Mouse (Mus musculus) intestine, postnatal 0 days (tissue): ENCODE measurements around the gene Pelp1. TPM values are rescaled to one million over a fixed set of nuclear protein-coding genes. Genes with fewer than 3 reads are reported as not detected.

Source experiments
- ATAC-seq: fragments of 200-750 bp; cut with Nextera tagmentation; 2 replicates; pipeline ENCODE4 v1.8.0; 2017; ENCODE audit warnings: mild to moderate bottlenecking, moderate TSS enrichment, moderate library complexity
- H3K27ac ChIP-seq: fragments of 300-500 bp; sonication (generic); 2 replicates; pipeline ENCODE4 v1.5.1; 2014; ENCODE audit warnings: mild to moderate bottlenecking, low read depth, low read length, moderate library complexity
- H3K27me3 ChIP-seq: fragments of 300-500 bp; sonication (generic); replicated peaks from 2 replicates; pipeline ENCODE4 v1.6.1; 2014; ENCODE audit warnings: low read length, mixed read lengths; ENCODE audit not compliant: control insufficient read depth, insufficient read depth
- H3K36me3 ChIP-seq: fragments of 300-500 bp; sonication (generic); 2 replicates; pipeline ENCODE4 v1.6.1; 2014; ENCODE audit warnings: mild to moderate bottlenecking, moderate library complexity; ENCODE audit not compliant: control insufficient read depth, insufficient read depth
- H3K4me1 ChIP-seq: fragments of 300-500 bp; sonication (generic); replicated peaks from 2 replicates; pipeline ENCODE4 v1.6.1; 2014; ENCODE audit warnings: antibody characterized with exemption, low read length, mixed read lengths; ENCODE audit not compliant: control insufficient read depth, insufficient read depth
- H3K4me2 ChIP-seq: fragments of 300-500 bp; sonication (generic); replicated peaks from 2 replicates; pipeline ENCODE4 v1.6.1; 2014; ENCODE audit warnings: low read depth, mild to moderate bottlenecking, moderate library complexity
- H3K4me3 ChIP-seq: fragments of 300-500 bp; sonication (generic); 2 replicates; pipeline ENCODE4 v1.5.1; 2014; ENCODE audit warnings: low read depth, low read length
- H3K9ac ChIP-seq: fragments of 300-500 bp; sonication (generic); 2 replicates; pipeline ENCODE4 v1.6.1; 2014; ENCODE audit warnings: mild to moderate bottlenecking, low read depth, low read length
- H3K9me3 ChIP-seq: fragments of 300-500 bp; sonication (generic); 2 replicates; pipeline ENCODE4 v1.6.1; 2016; ENCODE audit warnings: mixed run types; ENCODE audit not compliant: control insufficient read depth
- CTCF ChIP-seq: sonication (generic); IDR thresholded peaks from 2 replicates; pipeline ENCODE4 v1.5.1; 2016; ENCODE audit warnings: low read depth, mild to moderate bottlenecking, control low read depth, antibody characterized with exemption, moderate library complexity
- WGBS: fragments of 180-500 bp; shearing (Covaris S2); extraction: QIAGEN DNeasy Blood & Tissue Kit; methylation state at CpG from one replicate; pipeline ENCODE4 v1.1.7; 2014; 5-methylcytosine and 5-hydroxymethylcytosine counted together
- polyA plus RNA-seq: library from polyadenylated mRNA; unstranded; fragments of >200 nt; fragmentation: Nextera tagmentation; extraction: Ambion mirVana; gene quantifications from 2 replicates; pipeline ENCODE4 v1.2.1, GENCODE M21; 2015

The Pelp1 gene
- polyA plus RNA-seq, 1 experiment from 2014 or later, result 9.5 TPM

DNA sequence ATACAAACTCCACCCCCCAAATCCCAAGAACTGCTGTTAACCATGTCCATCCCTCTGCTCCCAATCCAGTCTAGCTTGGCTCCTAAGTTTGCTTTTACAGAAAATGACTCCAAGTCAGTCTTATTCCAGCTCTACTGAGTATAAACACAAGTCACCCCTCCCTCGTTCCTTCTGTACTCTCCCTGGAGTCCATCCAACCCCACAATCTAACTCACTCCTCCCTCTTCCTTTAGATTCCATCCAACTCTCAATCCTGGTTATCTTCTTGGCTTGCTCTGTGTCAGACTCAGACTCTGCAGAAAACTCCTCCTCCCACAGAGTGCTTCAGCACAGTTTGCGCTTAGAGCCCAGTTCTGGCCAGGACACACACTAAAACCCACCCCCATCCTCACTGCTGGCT, 6.2 kb downstream of the Pelp1 start:
- H3K27me3 ChIP-seq, result no peaks in the 10 kb centered on the region
- no peak for ATAC-seq
- H3K27ac ChIP-seq, result no peak overlapping the region
- 73% methylated on average over 2 of the region's 2 CpGs for WGBS
- H3K9ac ChIP-seq, result no peak overlapping the region
- 0 out of 2 replicates have a peak, but pooled peaks cover 1% of the 10 kb centered on the region for H3K4me1 ChIP-seq
- no peak overlapping the region for H3K4me3 ChIP-seq
- TF ChIP-seq CTCF, result no peak
- no peaks in the 10 kb centered on the region for H3K9me3 ChIP-seq
- H3K4me2 ChIP-seq, result no peak overlapping the region; the same call in 1 of the 2 replicates
- H3K36me3 ChIP-seq, result peaks cover 46% of the 10 kb centered on the region

DNA sequence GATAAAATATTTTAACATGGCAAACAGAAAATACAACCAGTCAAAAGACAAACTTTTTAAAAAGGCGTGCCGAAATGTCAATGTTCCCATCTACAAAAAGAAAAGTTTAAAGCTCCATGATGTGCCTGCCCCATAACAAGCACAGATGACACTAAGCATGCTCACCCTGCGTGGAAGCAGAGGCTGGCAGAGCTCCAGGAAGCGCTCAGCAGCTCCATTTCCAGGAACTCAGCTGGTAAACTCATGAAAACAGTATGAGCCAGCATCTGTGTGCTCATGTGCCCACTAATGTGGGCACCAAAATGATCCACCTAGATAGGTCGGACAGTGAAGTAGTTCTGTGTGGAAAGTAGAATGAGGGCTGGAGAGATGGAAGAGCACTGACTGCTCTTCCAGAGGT, 20.4 kb downstream of the Pelp1 start:
- no peaks in the 10 kb centered on the region for H3K4me1 ChIP-seq
- no peak overlapping the region for H3K4me2 ChIP-seq
- H3K36me3 ChIP-seq, result peaks cover 24% of the 10 kb centered on the region
- H3K9me3 ChIP-seq, result no peaks in the 10 kb centered on the region
- no peak overlapping the region for H3K4me3 ChIP-seq
- no peak overlapping the region for H3K27ac ChIP-seq
- H3K9ac ChIP-seq, result no peak overlapping the region
- no peak for TF ChIP-seq CTCF
- no peak for ATAC-seq
- WGBS, result 75% methylated on average over 5 of the region's 5 CpGs
- H3K27me3 ChIP-seq, result no peaks in the 10 kb centered on the region

DNA sequence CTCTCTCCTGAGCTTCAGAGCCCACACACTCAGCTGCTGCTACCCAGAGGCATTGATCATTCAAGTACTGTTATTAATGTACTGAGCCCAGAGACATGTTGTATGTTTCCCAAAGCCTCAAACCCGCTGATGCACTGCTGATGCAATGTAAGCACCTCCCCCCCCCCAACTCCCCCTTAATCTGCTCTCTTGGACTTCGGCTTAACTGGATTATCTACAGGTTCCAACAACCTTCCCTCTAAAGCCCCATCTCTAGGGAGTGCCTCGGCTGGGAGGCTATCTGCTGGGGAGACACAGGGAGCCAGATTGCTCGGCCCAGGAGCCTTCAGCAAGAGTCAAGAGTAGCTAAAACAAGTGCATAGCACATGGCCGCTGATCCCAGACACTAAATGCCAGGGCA, 22.4 kb downstream of the Pelp1 start:
- WGBS, result 78% methylated on average over 5 of the region's 5 CpGs
- Histone ChIP-seq H3K4me1 (no peaks in the 10 kb centered on the region), H3K9ac (no peak overlapping the region), H3K36me3 (peaks cover 7% of the 10 kb centered on the region; the same call in 1 of the 2 replicates), H3K9me3 (no peaks in the 10 kb centered on the region), H3K4me3 (no peak overlapping the region), H3K27me3 (no peaks in the 10 kb centered on the region), H3K4me2 (no peak overlapping the region), H3K27ac (no peak overlapping the region)
- ATAC-seq, result no peak
- no peak for TF ChIP-seq CTCF

DNA sequence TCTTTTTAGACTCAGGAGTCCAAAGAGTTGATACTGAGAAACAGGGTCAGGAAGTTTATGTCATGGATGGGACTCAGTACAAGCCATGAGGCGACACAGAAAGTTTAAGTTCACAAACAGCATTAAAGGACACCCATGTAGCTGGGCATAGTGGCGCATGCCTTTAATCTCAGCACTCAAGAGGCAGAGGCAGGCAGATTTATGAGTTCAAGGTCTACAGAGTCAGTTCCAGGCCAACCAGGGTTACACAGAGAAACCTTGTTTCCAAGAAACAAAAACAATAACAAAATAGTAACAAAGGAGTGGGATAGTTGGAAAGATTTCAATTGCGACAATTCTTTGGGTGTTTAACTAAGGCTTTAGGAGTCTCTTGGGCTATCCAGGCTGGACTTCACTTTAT, 25.7 kb downstream of the Pelp1 start:
- Histone ChIP-seq H3K27me3 (no peaks in the 10 kb centered on the region), H3K4me3 (no peak overlapping the region), H3K36me3 (no peaks in the 10 kb centered on the region), H3K9me3 (no peaks in the 10 kb centered on the region), H3K4me2 (no peak overlapping the region), H3K9ac (no peak overlapping the region), H3K27ac (no peak overlapping the region), H3K4me1 (no peaks in the 10 kb centered on the region)
- 81% methylated on average over 3 of the region's 3 CpGs for WGBS
- TF ChIP-seq CTCF, result no peak
- ATAC-seq, result no peak

DNA sequence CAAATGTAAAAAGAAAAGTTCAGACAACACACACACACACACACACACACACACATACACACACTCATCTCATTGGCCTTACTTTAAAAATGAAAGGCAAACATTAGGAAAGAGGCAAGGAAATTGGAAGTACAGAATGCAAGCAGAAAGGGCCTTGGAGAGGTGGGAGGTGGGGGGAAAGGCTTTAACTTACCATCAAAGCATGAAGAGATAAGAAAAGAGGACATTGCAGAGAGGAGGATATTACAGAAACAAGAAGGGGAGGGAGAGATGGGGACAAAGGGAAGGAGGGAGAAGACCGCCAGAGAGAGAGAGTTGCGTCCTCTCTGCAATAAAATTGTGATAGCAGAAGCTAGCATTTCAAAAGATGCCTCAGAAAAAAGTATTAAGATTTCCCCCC, 28.5 kb downstream of the Pelp1 start:
- Histone ChIP-seq H3K4me3 (no peak overlapping the region), H3K36me3 (no peaks in the 10 kb centered on the region), H3K27ac (no peak overlapping the region), H3K9me3 (no peaks in the 10 kb centered on the region), H3K27me3 (no peaks in the 10 kb centered on the region), H3K9ac (no peak overlapping the region), H3K4me1 (no peaks in the 10 kb centered on the region), H3K4me2 (no peak overlapping the region)
- ATAC-seq, result no peak
- no peak for TF ChIP-seq CTCF
- WGBS, result 74% methylated on average over 2 of the region's 2 CpGs

DNA sequence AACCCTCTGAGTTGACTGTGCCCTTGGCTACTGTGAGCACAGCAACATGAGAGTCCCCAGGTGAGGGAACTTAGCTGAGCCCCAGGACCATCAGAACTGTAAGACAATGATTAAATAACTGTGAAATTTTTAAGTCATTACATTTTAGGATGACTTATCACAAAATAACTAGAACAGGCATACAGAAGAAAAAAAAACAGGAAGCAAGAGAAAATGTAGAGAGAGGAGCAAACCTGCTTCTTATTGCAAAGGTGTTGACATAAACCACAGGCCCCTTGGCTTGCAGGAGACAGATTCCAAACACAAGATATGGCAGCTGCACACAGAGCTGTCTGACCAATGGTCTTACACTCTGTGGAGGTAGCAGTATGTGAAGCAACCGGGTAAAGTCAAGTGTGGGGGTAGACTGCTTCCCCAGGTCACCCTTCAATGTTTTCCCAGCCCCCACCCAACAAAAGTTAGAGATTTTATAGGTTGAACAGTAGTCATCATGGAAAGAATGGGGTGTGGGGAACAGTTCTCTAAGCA, 29.3 kb downstream of the Pelp1 start:
- Histone ChIP-seq H3K9me3 (no peaks in the 10 kb centered on the region), H3K27me3 (no peaks in the 10 kb centered on the region), H3K4me3 (no peak overlapping the region), H3K4me2 (no peak overlapping the region), H3K9ac (no peak overlapping the region), H3K36me3 (no peaks in the 10 kb centered on the region), H3K4me1 (no peaks in the 10 kb centered on the region), H3K27ac (no peak overlapping the region)
- 60% methylated on average over 1 of the region's 1 CpGs for WGBS
- TF ChIP-seq CTCF, result no peak
- ATAC-seq, result no peak

DNA sequence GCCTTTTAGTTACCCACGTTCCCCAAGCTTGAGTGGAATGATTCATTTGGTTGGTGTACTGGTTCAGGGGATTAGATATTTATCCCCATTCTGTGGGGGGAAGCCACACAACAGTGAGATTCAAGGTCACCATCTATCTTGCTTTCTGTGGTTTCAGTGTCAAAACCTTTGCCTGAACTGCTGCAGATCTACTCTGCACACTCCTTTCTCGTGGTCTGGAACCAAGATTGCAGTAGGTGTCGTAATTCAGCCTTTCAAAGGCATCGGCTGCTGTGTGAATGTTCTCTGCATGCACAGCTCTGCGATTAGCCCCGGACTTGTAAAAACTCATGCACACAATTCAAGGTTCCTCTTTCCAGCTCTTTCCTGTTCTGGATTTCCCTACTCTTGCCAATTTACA, 33.8 kb downstream of the Pelp1 start:
- H3K4me3 ChIP-seq, result no peak overlapping the region
- 63% methylated on average over 6 of the region's 6 CpGs for WGBS
- no peak overlapping the region for H3K27ac ChIP-seq
- H3K4me2 ChIP-seq, result no peak overlapping the region
- no peaks in the 10 kb centered on the region for H3K4me1 ChIP-seq
- no peaks in the 10 kb centered on the region for H3K36me3 ChIP-seq
- no peak for ATAC-seq
- no peak for TF ChIP-seq CTCF
- no peak overlapping the region for H3K9ac ChIP-seq
- no peaks in the 10 kb centered on the region for H3K9me3 ChIP-seq
- H3K27me3 ChIP-seq, result no peaks in the 10 kb centered on the region
